Mouse (Mus musculus) B cell, adult 2 months (primary cell): ENCODE data around the gene Espnl.

Experiments
- DNase-seq, 2 experiments: peaks; one replicate each; pipeline ENCODE4 v3.0.0; 2022

Gene Espnl

DNA sequence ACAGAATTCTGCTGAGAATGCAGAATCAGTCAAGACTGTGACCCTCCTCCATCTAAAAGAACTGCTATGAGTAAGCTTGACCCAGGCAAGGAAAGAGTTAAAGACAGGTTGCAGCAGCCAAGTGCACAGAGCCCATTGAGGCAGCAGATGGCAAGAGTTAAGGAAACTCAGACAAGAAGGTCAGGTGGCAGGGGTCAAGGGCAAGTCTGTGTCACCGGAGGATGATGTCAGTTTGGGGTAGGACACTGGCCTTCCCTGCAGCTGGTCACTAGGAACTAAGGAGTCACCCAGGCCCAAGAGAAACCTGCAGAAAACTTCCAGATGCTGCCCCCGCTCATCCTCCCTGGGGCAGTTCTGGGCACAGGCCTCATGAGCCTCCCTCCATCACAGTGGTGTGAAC lies 2.8 kb downstream of the Espnl start:
- DNase-seq = no peak

DNA sequence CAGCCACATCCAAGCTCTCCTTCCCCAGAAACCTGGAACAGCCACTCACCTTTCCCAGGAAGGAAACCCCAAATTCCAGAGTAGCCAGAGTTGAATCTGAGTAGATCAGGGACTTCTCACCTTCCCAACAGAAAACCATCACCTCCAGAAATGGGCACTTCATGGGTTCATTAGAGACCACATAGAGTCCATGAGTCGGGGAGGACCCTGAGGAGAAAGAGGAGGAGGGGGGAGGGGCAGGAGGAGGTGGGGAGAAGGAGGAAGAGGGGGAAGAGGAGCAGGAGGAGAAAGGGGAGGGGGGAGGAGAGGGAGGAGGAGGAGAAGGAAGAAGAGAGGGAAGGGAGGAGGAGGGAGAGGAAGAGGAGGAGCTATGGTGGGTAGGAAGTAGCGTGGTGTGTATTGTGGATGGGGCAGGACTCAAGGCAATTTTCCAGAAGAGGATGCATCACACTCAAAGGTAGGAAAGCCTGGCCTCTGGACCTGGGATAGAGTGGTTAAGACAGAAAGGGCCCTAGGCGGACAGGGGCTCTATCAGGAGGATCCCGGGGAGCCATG lies 3.7 kb downstream of the Espnl start:
- DNase-seq = no peak

DNA sequence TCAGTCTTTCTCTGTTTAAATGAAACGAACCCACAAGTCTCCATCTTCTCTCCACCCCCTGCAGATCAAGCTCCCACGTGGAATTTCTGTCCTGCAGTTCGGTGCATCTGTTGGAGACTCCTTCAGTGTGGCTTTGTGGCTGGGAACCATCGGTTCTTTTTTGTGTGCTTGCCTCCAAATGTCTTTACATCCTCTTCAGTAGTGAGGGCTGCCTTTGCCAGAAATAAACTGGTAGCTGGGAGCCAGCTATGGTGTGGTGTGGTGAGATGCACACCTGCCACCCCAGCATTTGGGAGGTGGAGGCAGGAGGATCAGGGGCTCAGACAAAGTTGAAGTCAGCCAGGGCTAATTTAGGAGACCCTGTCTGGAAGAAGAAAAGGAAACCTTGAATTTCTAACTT lies 10.2 kb downstream of the Espnl start:
- DNase-seq = no peak

DNA sequence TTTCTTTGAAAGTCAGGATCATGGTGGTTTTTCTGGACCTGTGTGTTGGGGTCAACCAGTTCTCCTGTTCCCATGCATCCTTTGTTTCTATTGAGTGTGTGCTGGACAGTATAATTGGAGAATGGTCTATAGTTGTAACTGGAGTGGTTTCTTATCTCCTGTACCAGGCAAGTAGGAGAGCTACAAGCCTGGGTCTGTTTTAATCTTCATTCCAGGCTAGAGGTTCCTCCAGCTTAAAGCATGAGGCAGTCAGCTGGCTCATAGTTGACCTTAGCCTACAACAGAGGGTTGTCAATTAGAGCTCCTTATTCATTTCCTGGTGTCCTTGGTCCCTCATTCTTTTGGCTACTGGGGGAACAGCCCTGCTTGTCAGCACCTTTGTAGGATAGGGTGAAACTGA lies 11.7 kb downstream of the Espnl start:
- DNase-seq = no peak

DNA sequence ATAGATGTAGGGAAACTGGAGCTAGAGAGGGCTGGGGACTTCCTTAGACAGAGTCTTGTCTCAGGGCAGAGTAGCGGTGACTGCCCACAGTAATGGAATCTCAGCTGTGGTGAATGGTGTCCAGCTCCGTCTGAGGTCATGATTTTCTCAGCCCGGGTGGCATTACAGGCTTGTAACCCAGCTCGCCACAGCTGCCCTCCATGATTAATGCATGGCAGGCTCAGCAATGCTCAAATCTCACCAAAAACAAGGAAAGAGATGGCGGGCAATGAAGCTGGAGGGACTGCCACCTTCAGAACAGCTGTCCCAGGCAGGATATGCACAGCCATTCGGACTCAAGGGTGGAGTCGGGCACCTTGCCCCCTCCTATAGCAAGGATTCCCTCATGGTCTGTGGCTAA lies 15.5 kb downstream of the Espnl start:
- DNase-seq = no peak

DNA sequence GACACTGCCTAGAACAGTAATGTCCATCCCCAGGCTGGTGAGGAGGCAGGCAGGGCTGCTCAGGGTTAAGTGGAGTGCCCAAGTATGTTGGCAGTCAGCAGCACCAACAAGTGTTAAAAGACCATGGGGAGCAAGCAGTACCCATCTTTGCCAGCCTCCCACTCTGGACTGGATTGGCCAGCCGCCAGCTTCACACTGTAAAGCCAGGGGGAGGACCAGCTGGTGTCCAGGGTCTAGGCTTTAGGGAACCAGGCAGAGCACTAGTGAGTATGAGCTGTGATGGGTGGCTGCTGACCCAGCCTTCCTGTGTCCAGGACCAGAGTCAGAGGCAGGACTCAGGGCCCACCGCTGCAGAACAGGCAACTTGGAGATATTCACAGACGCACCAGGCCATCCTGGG lies 22.1 kb downstream of the Espnl start:
- DNase-seq = no peak

DNA sequence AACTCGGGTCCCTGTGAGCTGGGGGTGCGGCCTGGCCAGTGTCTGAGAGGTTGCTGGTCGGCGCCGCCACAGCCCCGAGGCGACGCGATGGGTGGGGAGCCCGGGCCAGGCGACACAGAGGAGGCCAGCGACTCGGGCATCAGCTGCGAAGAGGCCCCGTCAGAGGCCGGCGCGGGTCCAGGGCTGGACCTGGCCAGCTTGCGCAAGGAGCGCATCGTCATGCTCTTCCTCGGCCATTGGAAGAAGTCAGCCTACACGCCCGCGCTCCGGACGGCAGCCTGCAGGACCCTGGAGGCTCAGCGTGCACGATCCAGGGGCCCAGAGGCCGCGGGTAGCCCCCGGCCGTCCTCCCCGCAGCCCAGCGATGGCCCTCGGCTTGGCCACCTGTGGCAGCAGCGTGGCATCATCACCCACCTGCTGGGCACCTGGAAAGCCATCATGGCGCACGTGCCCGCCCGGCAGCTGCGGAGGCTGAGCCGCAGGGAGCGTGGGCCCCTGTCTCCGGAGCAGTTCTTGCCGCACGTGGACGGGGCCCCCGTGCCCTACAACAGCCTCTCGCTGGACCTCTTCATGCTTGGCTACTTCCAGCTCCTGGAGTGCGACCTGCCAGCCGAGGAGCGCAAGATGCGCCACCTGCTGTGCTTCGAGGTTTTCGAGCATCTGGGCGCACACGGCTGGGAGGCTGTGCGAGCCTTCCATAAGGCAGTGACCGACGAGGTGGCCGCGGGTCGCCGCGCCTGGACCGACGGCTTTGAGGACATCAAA lies 23.2 kb downstream of the Espnl start:
- no peak for DNase-seq

DNA sequence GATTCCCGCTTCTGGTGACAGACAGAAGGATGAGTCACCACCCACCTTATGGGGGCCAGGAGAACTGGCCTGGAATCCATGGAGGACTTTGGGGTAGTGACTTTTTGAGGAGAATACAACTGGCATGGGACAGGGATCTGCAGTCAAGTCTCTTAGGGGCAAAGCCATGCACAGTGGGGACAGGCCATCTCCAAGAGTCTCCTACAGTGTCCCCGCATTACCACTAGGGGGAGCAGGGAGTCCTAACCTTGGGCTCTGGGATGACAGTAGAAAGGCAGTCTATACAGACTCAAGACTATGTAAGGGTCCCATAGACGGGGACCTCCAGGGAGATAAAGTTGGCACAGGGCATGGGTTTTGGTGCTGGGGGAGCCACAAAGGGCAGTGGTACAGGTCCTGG lies 25.0 kb downstream of the Espnl start:
- peak; percentile 76 to 78 for DNase-seq

DNA sequence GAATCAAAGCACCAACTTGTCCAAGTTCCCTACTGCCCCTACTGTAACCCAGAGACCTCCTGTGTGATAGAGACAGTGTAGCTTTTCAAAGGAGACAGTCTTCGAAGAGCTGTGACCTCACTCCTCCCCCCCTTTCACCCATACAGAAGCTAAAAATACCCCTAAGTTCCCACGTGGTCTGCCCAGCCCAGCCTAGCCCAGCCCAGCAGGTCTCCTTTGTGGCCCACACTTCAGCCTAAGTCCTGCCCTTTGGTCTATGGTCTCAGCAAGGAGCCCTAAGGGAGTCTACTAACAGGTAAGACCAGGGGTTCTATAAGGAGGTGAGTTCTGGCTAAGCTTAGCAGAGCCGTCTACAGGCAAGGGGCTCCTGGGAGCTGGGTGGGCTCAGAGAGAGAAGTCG lies 29.0 kb downstream of the Espnl start, which contains the start of gene Klhl30:
TSS of gene Klhl30 (plus strand) at position 176 of the 400 bp plus-strand sequence.
- DNase-seq = no peak

DNA sequence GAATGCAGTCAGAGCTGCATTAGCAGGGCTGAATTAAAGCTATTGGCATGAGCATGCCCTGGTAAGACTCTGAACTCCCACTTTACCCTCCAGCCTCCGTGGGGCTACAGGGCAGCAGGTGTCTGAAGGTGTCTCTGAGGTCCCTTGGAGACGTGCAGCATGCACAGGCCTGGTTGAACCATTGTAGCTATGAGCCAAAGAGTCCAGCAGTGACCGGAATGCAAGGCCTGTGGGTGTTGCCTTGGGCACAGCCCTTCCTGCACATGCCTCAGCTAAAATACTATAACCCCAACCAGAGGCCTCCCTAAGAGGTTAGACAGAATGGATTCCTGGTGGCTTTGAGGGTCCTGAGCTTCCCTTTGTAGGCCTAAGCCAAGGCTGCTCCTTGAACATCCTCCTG lies 29.4 kb downstream of the Espnl start:
- DNase-seq = no peak

DNA sequence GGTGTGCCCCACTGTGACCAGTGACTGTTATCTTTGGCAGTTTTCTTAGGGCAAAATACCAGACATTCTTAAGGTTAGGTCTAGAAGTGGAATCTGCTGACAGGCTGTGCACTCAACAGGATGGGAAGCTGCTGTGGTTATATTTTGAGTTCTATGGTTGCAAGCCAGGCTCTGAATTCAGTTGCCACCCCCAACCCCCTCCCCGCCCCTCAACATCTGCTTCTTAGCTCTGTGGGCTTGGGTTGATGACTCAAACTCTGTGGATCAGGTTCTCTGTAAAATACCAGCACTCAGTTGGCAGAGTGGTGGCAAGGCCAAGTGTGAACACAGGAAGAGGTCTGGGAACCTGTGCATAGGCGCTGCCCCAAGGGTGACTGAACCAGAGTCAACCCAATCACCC lies 30.4 kb downstream of the Espnl start:
- no peak for DNase-seq

DNA sequence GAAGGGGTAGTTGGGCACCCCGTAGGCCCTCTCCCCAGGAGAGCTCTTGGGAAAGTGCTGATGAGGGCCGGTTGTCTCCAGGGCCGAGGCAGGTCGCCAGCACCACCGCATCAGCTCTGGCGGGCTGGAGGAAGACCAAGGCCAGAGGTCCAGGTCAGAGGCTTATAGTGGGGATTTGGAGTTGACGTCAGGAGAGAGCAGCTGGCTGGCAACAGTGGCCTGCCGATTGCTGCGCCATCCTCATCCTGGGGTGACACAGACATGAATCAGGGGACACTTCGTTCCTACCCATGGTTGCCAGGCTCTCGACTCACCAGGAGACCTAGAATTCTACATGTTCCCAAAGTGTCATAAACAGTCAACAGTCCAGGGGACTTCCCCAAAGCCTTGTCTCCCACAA lies 34.2 kb downstream of the Espnl start:
- DNase-seq = no peak

DNA sequence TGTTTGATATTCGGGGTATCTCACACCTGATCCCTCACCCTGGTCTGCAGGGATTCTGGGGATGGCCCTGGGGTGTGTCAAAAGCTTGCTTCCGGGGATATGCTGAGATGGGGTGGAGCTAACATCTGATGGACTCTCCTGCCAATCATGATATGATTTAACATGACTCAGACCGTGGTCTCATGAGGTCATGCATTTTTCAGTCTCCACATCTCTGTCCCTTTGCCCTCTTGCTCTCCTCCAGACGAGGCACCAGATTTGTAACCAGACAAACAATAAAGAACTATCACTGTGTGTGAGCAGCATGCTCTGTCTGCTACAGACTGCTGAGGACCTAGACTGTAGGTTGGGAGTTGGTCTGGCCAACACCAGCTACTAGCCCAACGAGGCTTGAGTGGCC lies 40.2 kb downstream of the Espnl start:
- DNase-seq = no peak

DNA sequence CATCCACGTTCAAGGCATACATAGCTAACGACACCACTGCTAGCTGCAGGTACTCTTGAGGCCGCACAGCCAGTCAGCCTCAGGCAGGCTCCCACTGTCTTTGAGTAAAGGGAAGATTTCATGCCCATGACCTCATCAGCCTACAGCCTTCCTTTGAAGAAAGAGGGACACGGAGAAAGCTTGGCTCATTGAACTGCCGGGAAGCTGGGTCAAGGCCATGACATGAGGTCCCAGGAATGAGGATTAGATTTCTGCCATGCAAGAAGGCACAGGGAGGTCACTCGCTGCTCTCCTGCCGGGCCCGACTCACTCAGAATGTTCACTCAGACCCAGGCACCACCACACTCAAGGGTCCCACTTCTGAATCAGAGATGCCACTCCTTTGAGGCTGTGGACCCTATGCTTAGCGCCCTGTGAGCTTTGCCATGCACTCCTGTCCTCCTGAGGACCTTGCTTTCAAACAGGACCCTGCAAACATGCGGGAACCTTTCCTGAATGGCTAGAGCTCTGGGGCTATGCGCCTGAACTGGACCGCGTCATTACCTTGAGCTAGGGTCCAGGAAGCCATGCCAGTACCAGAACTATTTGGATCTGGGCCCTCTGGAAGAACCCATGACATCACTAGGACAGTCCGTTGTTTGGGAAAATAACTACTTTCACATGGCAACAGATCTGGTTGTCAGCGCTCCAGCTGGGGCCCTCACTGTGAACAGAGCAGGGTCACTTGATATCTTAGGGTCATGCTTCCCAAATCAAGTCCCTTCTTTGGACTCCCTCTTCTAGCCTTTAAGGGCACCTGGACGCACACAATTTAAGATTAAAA lies 43.2 kb downstream of the Espnl start:
- no peak for DNase-seq

DNA sequence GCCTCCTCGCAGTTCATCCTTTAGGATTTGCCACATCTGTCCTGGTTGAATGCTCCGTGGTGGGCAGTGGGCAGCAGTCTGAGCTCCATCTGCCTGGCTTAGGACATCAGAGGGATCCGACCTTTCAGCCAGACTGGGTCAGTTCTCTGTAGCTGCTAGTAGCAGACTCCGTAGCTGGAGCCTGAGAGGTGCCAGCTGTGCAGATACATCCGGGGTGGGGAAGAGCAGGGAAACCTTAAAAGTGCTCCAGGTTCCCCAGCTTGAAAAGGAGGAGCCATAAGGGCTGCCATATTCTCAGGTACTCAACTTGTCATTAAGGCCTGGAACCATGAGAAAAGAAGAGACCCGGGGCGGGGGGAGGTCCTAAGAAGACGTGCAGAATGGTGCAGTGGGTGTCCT lies 43.9 kb downstream of the Espnl start:
- DNase-seq = no peak

DNA sequence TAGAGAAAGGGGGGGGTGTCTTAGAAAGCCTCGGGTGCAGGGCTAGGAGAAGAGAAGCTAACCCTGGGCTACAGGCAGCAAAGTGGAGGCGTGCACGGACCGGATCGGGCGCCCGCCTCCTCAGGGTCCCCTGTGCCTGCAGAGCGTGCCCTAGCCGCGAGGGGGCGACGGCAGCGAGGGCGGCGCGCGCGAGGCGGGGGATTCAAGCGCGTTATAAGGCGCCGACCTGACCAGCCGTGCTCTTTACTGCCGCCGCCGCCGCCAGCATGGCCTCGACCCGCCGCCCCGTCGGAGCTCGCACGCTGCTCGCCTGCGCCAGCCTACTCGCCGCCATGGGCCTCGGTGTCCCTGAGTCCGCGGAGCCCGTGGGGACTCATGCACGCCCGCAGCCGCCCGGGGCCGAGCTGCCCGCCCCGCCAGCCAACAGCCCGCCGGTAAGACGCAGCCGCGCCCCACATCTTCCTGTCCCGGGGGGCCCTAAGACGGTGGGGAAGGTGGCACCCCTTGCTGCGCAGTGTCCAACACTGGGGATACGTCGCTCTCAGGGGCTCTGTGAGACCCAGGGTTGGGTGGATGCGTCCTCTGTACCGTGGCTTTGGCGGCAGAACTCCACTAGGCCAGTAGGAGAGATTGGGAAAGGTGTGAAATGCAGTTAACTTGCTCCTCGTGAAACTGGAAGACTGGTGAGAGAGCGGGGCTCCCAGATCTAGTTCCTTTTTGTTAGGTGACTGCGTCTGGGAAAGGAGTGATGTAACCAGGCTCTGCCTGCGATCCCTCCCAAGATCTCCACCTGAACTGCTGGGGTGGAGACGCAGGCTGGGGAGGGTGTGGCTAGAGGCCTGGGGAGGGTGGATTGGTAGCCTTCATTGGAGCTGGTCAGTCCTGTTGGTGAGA lies 44.6 kb downstream of the Espnl start, which contains the start of gene Erfe:
TSS of gene Erfe (plus strand) at position 216 of the 894 bp plus-strand sequence.
- peak; percentile 86 to 88 for DNase-seq

DNA sequence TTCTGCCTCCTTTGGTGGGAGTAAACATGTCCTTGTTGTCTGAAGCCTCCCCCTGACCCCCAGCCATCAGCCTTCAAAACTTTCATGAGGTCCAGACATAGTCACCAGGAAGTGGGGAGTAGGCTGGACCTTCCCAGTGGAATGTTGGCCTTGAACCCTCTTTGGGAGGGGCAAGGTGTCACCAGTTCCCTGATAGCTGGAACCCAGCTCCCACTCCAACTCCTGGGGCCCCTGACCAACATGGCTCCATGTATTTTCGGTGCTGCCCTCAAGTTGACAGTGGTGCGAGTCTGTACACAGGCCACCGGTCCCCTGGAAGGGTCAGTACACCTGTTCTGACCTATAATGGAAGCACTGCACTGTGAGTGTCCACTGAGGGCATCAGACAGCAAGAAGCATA lies 45.4 kb downstream of the Espnl start:
- no peak for DNase-seq

DNA sequence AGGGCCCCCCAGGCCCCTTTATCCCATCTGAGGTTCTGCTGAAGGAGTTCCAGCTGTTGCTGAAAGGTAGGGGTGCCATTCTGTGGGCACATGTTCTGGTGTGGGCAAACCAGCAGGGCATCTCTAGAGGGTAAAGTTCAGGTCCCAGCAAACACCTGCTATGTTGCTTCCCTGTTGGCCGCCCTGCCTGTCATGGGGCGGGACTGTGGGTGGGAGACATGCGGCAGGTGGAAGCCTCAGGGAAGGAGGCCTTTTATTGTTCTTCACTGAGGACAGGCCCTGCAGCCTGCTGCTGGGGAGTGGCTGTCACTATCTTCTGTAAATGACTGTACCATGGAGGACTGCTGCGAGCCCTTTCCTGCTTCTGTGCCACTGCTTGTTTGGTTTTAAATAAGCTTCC lies 47.5 kb downstream of the Espnl start:
- no peak for DNase-seq

DNA sequence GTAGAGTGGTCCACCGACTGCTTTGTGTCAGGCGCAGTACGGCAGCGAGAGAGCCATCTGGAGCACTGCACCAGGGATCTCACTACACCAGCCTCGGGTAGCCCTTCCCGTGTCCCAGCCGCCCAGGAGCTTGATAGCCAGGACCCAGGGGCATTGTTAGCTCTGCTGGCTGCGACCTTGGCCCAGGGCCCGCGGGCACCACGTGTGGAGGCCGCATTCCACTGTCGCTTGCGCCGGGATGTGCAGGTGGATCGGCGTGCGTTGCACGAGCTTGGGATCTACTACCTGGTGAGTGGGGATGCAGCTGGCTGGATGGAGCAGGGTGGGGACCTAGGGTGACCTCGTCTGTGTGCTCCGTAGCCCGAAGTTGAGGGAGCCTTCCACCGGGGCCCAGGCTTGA lies 48.2 kb downstream of the Espnl start:
- no peak for DNase-seq

DNA sequence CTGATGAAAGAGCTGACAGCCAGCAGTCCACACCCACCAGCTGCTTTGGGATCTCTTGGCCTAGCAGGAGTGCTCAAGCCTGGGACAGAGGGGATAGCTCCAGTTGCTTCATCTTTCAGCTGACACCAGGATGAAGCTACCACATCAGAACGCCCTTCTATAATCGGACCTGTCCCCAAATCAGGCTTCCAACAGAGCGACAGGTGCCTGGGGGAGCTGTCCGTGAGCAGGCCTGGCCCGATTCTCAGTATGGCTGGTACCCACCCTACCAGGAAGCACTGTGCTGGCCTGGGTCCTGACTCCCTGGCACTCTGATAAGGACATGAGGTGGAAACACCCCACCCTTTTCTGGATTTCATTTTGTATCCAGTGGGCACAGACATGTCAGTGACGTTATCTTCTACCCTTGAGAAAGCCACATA lies 51.5 kb downstream of the Espnl start:
- DNase-seq = no peak

DNA sequence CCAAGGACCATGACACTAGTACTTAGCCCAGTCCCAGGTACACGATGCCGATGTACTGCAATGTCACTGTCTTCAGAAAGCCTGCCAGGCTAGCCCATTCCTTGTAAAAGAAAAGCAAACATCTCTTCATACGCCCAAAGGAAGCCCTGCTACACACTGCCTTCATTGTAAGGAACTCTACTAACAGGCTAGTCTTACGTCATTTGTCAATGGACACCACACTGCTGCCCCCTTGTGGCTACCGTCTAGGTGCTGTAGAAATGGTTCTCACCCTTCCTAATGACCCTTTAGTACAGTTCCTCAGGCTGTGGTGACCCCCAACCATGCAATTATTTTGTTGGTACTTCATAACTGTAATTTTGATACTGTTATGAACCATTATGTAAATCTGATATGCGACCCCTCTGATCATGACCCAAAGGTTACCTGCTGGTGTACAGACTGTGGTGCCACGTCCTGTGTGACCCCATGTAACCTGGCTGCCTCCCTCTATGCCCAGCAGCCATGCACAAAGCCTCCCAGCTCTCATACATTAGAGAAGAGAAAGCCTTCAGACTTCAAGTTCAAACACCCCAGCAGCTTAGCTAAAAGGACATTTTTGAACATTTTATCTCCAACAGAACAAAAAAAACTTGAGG lies 58.7 kb downstream of the Espnl start:
- peak; percentile 81 to 84 for DNase-seq

DNA sequence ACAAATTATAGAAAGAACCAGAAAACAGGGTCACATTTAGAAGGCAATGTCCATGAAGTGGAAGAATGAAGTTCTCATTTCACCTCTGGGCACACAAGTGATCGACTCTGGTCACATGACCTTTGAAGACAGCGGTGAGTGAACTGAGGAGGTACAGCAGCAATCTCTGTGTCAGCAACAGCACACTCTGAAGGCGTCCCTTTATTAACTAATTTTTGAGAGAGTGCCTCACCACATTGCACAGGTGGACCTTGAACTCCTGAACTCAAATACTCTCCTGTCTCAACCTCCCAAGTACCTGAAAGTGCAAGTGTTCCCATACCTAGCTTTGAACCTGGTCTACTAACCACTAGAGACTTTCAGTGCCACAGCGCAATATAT lies 59.2 kb downstream of the Espnl start:
- no peak for DNase-seq
